Mouse (Mus musculus) thymus, adult 2 months (tissue): ENCODE data around the gene Enox1. TPM values are rescaled to one million over a fixed set of nuclear protein-coding genes. Genes with fewer than 3 reads are reported as not detected.

Source experiments
- DNase-seq: peaks from one replicate; pipeline ENCODE4 v3.0.0; 2021
- H3K27ac ChIP-seq: fragments of 200-500 bp; 2 replicates; pipeline ENCODE4 v1.5.1; 2012; ENCODE audit warnings: low read length, control low read depth; ENCODE audit not compliant: control insufficient read depth, insufficient read depth
- H3K27me3 ChIP-seq: fragments of 200-500 bp; 2 replicates; pipeline ENCODE4 v1.6.1; 2012; ENCODE audit warnings: mild to moderate bottlenecking, low read length, moderate library complexity, mixed read lengths; ENCODE audit not compliant: control insufficient read depth, insufficient read depth
- H3K36me3 ChIP-seq: fragments of 200-500 bp; 2 replicates; pipeline ENCODE4 v1.6.1; 2012; ENCODE audit warnings: mild to moderate bottlenecking, low read length, moderate library complexity; ENCODE audit not compliant: control insufficient read depth, insufficient read depth
- H3K4me1 ChIP-seq: fragments of 200-500 bp; replicated peaks from 2 replicates; pipeline ENCODE4 v1.6.1; 2012; ENCODE audit warnings: low read length; ENCODE audit not compliant: control insufficient read depth, insufficient read depth
- H3K4me3 ChIP-seq: fragments of 200-500 bp; 2 replicates; pipeline ENCODE4 v1.5.1; 2012; ENCODE audit warnings: mild to moderate bottlenecking, low read length, control low read depth, moderate library complexity; ENCODE audit not compliant: control insufficient read depth, insufficient read depth
- CTCF ChIP-seq: fragments of 200-500 bp; IDR thresholded peaks from 2 replicates; pipeline ENCODE4 v1.5.1; 2012; ENCODE audit warnings: mild to moderate bottlenecking, control low read depth, low read length, moderate library complexity, borderline replicate concordance; ENCODE audit not compliant: control insufficient read depth, poor library complexity, insufficient read depth; ENCODE audit errors: extremely low read depth
- POLR2A ChIP-seq: fragments of 200-500 bp; IDR thresholded peaks from 2 replicates; pipeline ENCODE4 v1.6.1; 2012; ENCODE audit warnings: mild to moderate bottlenecking, low read length, control low read depth, moderate library complexity; ENCODE audit not compliant: control insufficient read depth, poor library complexity, insufficient read depth; ENCODE audit errors: extremely low read depth
- WGBS: fragments of 180-500 bp; shearing (Covaris S2); methylation state at CpG from one replicate; pipeline ENCODE4 v1.1.7; 2018; 5-methylcytosine and 5-hydroxymethylcytosine counted together
- polyA plus RNA-seq: library from polyadenylated mRNA; depleted of rRNA; stranded (reverse); fragments of >200 nt; gene quantifications from 2 replicates; pipeline ENCODE4 v1.2.3, GENCODE M21; 2012

Gene Enox1
- polyA plus RNA-seq, 1 experiment = 0.38 TPM

DNA sequence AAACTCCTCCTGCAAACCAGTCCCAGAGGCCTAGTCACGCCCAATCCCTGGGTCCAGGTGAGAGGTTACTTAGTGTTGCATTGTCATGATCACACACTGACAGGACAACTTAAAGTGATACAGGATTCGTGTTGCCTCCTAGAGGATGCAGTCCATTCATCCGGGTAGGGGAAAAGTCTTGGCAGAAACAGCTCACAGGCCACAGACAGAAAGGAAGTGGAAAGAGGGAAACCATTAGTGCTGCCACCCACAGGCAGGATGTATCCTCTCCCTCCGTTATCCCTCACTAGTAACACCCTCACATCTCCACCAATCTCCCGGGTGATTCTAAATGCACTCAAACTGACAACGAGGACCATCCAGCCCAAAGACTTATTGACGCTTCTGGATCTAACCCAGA lies 385.4 kb downstream of the Enox1 start:
- Histone ChIP-seq H3K27me3 (no peaks in the 10 kb centered on the region), H3K4me3 (no peak overlapping the region), H3K36me3 (no peaks in the 10 kb centered on the region), H3K4me1 (no peaks in the 10 kb centered on the region), H3K27ac (no peak overlapping the region)
- DNase-seq = no peak
- 90% methylated on average over 7 of the region's 7 CpGs for WGBS
- TF ChIP-seq CTCF = no peak
- no peak for TF ChIP-seq POLR2A

DNA sequence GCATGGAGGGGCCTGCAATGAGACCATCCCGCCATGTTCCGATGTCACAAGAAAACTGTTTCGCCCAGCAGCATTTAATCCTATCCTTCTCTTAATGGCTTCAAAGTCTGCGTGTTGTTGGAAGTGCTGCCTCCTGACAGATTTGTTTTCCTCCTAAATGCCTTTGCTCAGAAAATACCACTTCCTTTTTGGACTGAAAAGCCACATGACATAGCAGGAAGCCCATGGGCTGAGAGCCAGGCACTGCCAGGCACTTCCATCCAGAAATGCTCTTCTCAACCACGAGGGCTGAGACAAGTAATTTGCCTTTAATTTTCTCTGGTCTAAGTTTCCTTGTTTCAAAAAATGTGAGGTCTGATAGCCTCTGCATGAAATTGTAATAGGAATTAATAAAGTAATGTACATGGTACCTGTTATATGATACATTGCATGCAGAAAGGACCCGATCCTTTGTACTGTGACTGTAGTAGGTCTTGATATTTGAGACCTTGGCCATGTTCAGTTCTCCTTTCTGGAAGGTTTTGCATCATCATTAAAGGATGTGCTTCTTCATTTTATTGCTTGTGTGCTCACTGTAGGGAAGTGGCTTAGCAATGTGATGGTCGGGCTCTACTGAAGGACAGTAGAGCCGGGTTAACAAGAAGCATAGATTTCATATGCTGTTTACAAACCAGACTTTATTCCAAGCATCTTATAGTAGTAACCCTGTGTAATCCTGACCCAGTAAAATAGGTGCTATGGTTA lies 390.1 kb downstream of the Enox1 start:
- no peak for TF ChIP-seq POLR2A
- TF ChIP-seq CTCF = no peak
- Histone ChIP-seq H3K27me3 (no peaks in the 10 kb centered on the region), H3K4me1 (no peaks in the 10 kb centered on the region), H3K27ac (no peak overlapping the region), H3K36me3 (no peaks in the 10 kb centered on the region), H3K4me3 (no peak overlapping the region)
- 46% methylated on average over 8 of the region's 8 CpGs for WGBS
- no peak for DNase-seq

DNA sequence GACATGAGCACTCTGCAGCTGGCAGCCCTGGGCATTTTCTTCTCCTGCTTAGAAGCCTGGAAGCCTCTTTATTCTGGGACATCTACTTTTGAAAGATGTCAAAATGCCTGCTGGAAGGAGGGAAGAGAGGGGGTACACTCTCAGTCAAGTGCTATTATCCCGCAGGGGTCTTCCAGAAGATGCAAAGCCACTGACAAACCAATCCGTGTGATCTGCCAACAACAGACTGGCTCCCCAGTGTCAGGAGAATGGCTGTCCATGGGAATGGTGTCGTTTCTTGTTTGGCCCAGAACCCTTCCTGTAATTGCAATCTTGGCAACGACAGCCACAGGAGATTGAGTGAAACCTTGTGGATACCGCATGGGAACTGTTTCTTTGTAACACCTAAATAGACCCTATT lies 390.8 kb downstream of the Enox1 start:
- Histone ChIP-seq H3K4me1 (no peaks in the 10 kb centered on the region), H3K4me3 (no peak overlapping the region), H3K36me3 (no peaks in the 10 kb centered on the region), H3K27ac (no peak overlapping the region), H3K27me3 (no peaks in the 10 kb centered on the region)
- TF ChIP-seq POLR2A (no peak), CTCF (no peak)
- no peak for DNase-seq
- 90% methylated on average over 5 of the region's 5 CpGs for WGBS

DNA sequence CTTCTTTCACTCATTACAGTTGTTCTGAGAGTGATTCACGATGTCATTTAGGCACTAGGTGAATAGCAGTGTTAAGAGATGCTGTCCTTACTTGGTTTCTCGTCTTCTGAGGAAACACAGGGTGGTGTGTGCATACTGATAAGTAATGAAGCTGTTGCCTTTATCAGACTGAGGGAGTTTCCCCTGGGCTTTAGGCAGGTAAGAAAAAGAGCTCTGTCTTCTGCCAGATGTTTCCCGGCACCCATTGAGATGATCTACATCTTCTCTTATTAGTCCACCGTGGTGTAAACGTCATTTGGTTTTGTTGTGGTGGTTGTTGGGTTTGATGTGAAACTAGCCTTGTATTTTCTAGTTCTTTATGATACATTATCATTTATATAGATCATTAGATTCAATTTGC lies 392.4 kb downstream of the Enox1 start:
- H3K27ac ChIP-seq = no peak overlapping the region
- 90% methylated on average over 5 of the region's 5 CpGs for WGBS
- no peaks in the 10 kb centered on the region for H3K4me1 ChIP-seq
- no peaks in the 10 kb centered on the region for H3K36me3 ChIP-seq
- no peak for TF ChIP-seq POLR2A
- DNase-seq = no peak
- no peaks in the 10 kb centered on the region for H3K27me3 ChIP-seq
- H3K4me3 ChIP-seq = no peak overlapping the region

DNA sequence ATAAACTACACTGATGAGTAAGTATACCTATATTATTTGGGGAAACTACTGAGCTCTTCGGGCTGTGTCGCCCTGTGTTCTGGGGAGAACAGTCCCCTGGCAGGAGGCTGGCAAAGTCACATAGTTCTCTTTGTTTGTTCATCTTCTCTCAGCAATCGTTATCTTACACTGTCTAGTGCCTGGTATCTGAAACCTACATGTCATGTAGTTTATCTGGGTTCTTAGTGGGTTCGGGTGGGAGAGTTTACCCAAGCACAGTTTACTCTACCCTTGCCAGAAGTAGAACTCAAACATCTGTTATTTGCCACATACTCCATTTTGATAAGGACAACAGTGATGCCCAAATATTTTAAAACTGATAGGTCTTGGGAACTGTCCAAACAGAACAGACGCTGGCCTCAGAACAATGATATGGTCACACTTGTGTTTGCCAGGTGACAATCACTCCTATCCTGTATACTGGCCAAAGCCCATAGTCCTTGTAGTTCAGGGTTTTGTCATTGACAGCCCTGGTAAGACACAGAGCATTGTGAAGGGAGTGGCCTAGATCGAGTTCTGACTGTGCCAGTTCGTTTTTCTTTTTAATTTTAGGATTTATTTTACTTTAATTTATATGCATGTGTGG lies 401.0 kb downstream of the Enox1 start:
- no peak for DNase-seq
- Histone ChIP-seq H3K4me3 (no peak overlapping the region), H3K4me1 (no peaks in the 10 kb centered on the region), H3K27me3 (no peaks in the 10 kb centered on the region), H3K36me3 (no peaks in the 10 kb centered on the region), H3K27ac (no peak overlapping the region)
- TF ChIP-seq POLR2A (no peak), CTCF (no peak)
- 93% methylated on average over 7 of the region's 7 CpGs for WGBS

DNA sequence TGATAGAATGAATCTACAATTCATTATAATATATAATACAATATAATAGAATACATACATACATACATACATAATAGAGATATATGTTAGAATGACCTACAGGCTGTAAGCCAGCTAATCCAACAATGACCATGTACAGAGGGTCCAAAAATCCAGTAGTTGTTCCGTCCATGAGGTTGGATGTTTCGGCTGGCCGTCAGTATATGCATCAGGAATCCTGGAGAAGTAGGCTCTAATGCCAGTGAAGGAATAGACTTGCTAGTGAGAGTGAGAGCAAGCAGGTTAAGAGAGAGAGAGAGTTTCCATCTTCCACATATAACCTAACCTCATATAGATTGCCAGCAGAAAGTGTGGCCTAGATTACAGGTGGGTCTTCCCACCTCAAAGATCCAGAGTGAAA lies 402.3 kb downstream of the Enox1 start:
- Histone ChIP-seq H3K4me1 (no peaks in the 10 kb centered on the region), H3K27ac (no peak overlapping the region), H3K36me3 (no peaks in the 10 kb centered on the region), H3K27me3 (no peaks in the 10 kb centered on the region), H3K4me3 (no peak overlapping the region)
- WGBS = 99% methylated on average over 3 of the region's 3 CpGs
- no peak for DNase-seq
- TF ChIP-seq CTCF = no peak

DNA sequence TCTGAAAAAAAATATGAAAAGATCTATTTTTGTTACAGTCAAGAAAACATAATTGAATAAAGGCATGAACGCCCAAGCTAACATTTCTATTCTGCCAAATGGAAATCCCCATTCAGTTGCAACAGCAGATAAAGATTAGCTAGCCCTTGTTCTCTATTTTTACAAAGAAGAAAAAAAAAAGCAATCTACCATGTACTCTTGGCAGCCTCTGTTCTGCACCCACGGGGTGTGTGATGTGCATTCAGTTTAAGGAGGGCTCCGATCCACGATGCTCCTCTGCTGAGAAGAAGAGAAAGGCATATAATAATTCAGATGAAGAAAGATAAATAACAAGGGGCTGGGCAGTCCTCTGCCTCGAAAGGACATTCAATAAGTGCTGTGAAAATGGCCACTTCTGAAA lies 403.2 kb downstream of the Enox1 start:
- Histone ChIP-seq H3K4me3 (no peak overlapping the region), H3K27ac (no peak overlapping the region), H3K36me3 (no peaks in the 10 kb centered on the region), H3K4me1 (no peaks in the 10 kb centered on the region), H3K27me3 (no peaks in the 10 kb centered on the region)
- WGBS = 80% methylated on average over 5 of the region's 5 CpGs
- TF ChIP-seq POLR2A (no peak), CTCF (no peak)
- DNase-seq = no peak
